Mouse (Mus musculus): Measurements from ENCODE around the gene Dcst1. TPM values are rescaled to one million over a fixed set of nuclear protein-coding genes. Genes with fewer than 3 reads are reported as not detected.
A peak's percentile ranks its signal among the peaks of the same experiment; 100 is the strongest.

The Dcst1 gene
- total RNA-seq, 1 experiment from 2014 or later = 0.55 TPM

DNA sequence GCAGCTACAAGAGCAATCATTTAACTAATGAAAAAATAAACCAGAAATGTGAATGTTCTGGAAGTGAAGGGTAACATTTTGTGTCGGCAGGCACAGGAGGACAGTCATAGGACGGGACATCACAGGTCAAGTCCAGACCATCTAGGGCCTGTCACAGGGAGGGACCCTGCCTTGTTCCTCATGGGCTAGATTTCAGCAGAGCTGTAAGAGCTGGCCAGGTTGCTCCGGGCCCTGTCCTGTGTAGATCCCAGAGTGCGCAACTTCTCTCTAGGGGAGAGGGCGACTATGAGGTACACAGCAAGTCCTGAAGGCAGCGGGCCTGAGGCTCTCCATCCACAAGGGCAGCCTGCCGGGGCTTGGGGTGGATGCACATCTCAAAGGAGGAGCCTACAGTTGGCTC, 3.4 kb downstream of the Dcst1 start, which contains the start of gene Dcst2:
TSS of gene Dcst2 (plus strand) at position 301 of the 400 bp plus-strand sequence.
- no peak for DNase-seq

- DNase-seq = no peak
Measured at GRCm38 (mm10) chr3:89360237-89360636, 4.8 kb downstream of the Dcst1 start.

DNA sequence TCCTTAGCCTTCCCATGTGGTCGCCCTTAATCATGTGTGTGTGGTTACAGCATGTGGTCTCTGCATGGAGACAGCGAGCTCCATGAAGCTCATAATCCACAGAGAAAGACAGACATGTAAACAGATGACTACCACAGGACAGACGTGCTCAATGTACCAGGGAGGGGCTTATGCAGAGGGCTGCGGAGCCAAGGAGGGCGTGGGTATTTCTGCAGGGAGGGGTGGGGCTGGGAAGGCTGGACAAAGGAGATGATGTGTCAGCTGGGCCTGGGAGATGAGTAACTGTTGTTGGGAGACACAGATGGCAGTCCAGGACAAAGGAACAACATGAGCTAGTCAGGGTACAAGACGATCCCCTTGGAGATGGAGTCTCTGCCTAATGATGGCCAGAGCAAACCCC, 5.4 kb downstream of the Dcst1 start:
- no peak for DNase-seq

- DNase-seq = no peak
Measured at GRCm38 (mm10) chr3:89356029-89356428, 9.0 kb downstream of the Dcst1 start.

DNA sequence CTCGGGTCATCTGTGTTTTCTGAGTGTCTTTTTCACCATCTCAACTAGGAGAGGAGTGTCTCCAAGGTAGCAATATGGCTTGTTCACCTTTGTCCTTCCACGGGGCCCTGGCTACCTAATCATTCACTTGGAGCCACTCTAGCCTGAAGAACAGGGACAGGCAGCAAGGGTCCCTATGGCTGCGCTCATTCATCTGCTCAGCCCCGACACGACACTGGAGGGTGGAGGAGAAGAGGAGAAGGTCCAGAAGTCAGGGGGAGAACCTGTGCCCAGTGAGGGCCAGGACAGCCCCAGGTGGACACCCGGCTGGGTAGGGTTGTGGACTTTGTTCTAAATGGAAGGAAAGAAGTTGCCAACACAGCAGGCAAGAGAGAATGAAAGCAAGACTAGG, 9.5 kb downstream of the Dcst1 start:
- no peak for DNase-seq

- DNase-seq = peak; percentile 90
Measured at GRCm38 (mm10) chr3:89354816-89355511, 10.1 kb downstream of the Dcst1 start.

GRCm38 (mm10) chr3:89351271-89351670, 13.8 kb downstream of the Dcst1 start:
- DNase-seq = no peak

GRCm38 (mm10) chr3:89349869-89350501, 15.1 kb downstream of the Dcst1 start, which contains the start of gene Adam15:
Gene Adam15, minus strand, starts transcription at chr3:89349996.
- DNase-seq = peak; percentile 94

- peak; percentile 54 for DNase-seq
Measured at GRCm38 (mm10) chr3:89348911-89349868, 15.9 kb downstream of the Dcst1 start.

DNA sequence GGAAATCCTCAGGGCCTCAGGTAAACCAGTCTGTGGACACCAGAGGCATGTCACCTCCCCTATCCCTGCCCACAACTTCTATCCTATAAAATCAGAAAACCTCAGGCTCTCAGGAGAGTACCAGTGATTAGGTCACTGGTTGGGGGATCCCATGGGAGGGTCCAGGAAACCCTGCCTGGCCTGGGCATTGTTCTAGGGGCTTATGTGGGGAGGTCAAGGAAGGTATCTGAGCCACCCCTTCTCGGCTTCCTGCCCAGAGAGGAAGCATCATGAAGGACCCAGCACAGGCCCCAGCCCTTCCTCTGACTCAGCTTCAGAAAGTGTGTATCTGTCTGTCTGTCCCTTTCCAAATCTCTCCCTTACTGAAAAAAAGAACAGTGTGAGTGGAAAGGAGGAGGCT, 17.1 kb downstream of the Dcst1 start:
- no peak for DNase-seq

- no peak for DNase-seq
Measured at GRCm38 (mm10) chr3:89346815-89347540, 18.1 kb downstream of the Dcst1 start.

GRCm38 (mm10) chr3:89343279-89343678, 21.8 kb downstream of the Dcst1 start:
- DNase-seq = no peak

GRCm38 (mm10) chr3:89341794-89342193, 23.3 kb downstream of the Dcst1 start:
- DNase-seq = no peak

GRCm38 (mm10) chr3:89340465-89340864, 24.6 kb downstream of the Dcst1 start:
- peak; percentile 68 for DNase-seq

DNA sequence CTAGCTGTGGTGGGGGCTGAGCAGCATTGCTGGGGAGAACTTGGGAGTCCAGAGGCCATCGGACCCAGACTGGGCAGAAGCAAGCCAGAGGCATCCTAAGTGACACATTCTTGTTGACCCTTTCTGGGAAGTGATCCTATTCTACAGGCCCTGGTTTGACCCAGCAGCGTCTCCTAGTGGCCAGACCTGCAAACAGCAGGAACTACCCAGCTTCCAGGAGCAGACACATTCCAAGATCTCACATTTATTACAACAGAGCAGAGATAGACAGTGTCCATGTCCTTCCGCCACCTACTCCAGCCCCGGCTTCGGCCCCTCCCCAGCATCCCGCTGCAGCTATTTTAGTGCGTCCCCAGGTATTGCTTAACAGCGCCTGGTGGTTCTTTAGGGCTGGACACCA, 25.6 kb downstream of the Dcst1 start:
- DNase-seq = peak; percentile 66

- DNase-seq = peak; percentile 50
Measured at GRCm38 (mm10) chr3:89337721-89338578, 27.1 kb downstream of the Dcst1 start, which contains the start of gene Efna4. Gene Efna4, minus strand, starts transcription at chr3:89338028.

GRCm38 (mm10) chr3:89337062-89337720, 27.9 kb downstream of the Dcst1 start:
- DNase-seq = no peak

DNA sequence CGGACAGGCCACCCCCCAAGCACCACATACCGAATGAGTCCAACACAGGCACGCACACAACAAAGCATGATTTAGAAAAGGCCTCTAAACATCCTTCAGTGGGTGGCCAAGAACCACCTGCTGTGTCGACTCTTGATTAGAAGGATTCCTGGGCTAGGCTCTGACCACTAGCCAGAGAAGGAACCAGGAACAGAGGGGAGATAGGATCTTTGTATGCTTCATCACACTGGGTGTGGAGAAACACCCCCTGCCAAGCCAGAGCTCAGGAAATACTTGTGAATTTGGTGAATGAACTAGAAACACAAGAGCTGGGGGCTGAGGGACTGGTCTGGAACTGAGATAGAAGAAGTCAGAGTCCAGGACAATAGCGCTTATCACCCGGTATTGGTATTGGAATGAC, 28.5 kb downstream of the Dcst1 start:
- no peak for DNase-seq

- no peak for DNase-seq
Measured at GRCm38 (mm10) chr3:89333053-89333452, 32.0 kb downstream of the Dcst1 start.

DNA sequence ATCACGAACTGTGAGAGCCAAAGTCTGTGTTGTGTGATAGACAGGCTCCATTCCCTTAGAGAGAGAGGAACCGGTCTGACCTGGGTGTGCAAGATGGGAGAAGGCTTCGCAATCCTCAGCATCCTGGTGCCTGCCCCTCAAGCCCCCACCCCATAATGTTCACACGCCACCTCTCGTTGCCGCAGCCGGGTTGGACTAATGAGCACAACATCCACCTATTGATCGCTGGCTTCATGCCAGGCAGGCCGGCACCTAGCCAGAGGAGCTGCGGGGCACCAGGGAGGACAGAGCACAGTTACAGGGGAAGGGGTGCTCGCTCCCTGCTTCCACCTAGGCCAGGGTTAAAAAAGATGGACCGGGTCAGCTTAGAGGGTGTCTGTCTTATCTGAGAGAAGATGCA, 32.6 kb downstream of the Dcst1 start:
- no peak for DNase-seq

Measured in adrenal gland, postnatal 25 days (tissue).